Comparison of ENCODE assay signal across 23 mouse cellular contexts in genomic region chrX:64080717-64081116, GRCm38 (mm10).
"Had no signal": no experiment of that assay in that cellular context is flagged by ENCODE, and none has a peak within 500 bp of the region (broad histone marks: within the 10 kb centered on the region; RNA-seq: fewer than 3 reads in every experiment).

No protein-coding gene starts in this region.

- H3K36me3 ChIP-seq: lung, embryonic 15.5 days; midbrain, embryonic 10.5 days; midbrain, embryonic 12.5 days; neural tube, embryonic 13.5 days; neural tube, embryonic 15.5 days; stomach, embryonic 15.5 days had no signal

- H3K4me3 ChIP-seq: lung, embryonic 15.5 days; megakaryocyte, embryonic 14.5 days; midbrain, embryonic 10.5 days; midbrain, embryonic 12.5 days; myocyte; neural tube, embryonic 13.5 days; neural tube, embryonic 15.5 days; stomach, embryonic 15.5 days had no signal

- H3K27me3 ChIP-seq: lung, embryonic 15.5 days; megakaryocyte, embryonic 14.5 days; midbrain, embryonic 12.5 days; neural tube, embryonic 13.5 days; neural tube, embryonic 15.5 days; stomach, embryonic 15.5 days had no signal

- H3K9me3 ChIP-seq: lung, embryonic 15.5 days; megakaryocyte, embryonic 14.5 days; midbrain, embryonic 10.5 days; midbrain, embryonic 12.5 days; neural tube, embryonic 13.5 days; neural tube, embryonic 15.5 days; stomach, embryonic 15.5 days had no signal

- H3K27ac ChIP-seq: lung, embryonic 15.5 days; macrophage; midbrain, embryonic 10.5 days; midbrain, embryonic 12.5 days; neural tube, embryonic 13.5 days; neural tube, embryonic 15.5 days; stomach, embryonic 15.5 days; stomach, postnatal 0 days had no signal

- ATAC-seq: lung, postnatal 0 days; midbrain, embryonic 16.5 days had no signal

- H3K4me1 ChIP-seq: lung, embryonic 15.5 days; megakaryocyte, embryonic 14.5 days; midbrain, embryonic 10.5 days; midbrain, embryonic 12.5 days; neural tube, embryonic 13.5 days; neural tube, embryonic 15.5 days; stomach, embryonic 15.5 days had no signal

- DNase-seq: lung, adult 2 months; lung, postnatal 14 days; lung, postnatal 36 days; midbrain, embryonic 14.5 days; retina, postnatal 1 day; right cerebral cortex, adult 18-20 months; right cerebral cortex, postnatal 25 days; spleen, adult 18-20 months; thymus, adult 2 months; thymus, postnatal 25 days; thymus, postnatal 4 days had no signal

- H3K4me2 ChIP-seq: lung, embryonic 15.5 days; midbrain, embryonic 12.5 days; neural tube, embryonic 13.5 days; neural tube, embryonic 15.5 days; stomach, embryonic 15.5 days had no signal

- H3K9ac ChIP-seq: lung, embryonic 15.5 days; midbrain, embryonic 12.5 days; neural tube, embryonic 13.5 days; neural tube, embryonic 15.5 days; stomach, embryonic 15.5 days had no signal
